Mouse (Mus musculus): Measurements from ENCODE around the gene Ddx58. TPM values are rescaled to one million over a fixed set of nuclear protein-coding genes. Genes with fewer than 3 reads are reported as not detected.

Ddx58 gene
- polyA plus RNA-seq, 1 experiment from 2014 or later: 3.7 TPM

- Histone ChIP-seq H3K27me3 (ENCODE audit: low read depth, poor library complexity, severe bottlenecking) (no peaks in the 10 kb centered on the region), H3K36me3 (peaks cover 13% of the 10 kb centered on the region), H3K27ac (no peak overlapping the region), H3K4me3 (no peak overlapping the region), H3K4me1 (no peaks in the 10 kb centered on the region), H3K9me3 (replicated peaks) (no peaks in the 10 kb centered on the region)
- 88% methylated on average over 2 of the region's 2 CpGs for WGBS
- DNase-seq (ENCODE audit: low spot score): no peak
These were observed 14.1 kb upstream of the Ddx58 start for GRCm38 (mm10) chr4:40253766-40254165.

DNA sequence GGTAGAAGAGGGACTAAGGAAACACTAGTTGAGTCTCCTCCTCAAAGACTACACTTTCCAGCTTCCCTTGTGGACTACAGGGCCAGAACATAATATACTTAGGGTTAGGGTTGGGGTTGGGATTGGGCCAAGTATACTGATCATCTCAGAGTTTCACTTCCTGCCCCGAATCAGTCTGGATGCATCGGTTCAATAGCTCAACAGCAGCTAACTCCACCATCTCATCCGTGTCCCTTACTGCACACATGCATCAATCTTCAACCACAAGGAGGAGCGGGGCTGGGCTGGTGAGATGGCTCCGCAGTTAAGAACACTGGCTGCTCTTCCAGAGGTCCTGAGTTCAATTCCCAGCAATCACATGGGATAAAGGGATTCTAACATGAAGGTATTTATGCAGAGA, 11.4 kb upstream of the Ddx58 start:
- 91% methylated on average over 5 of the region's 5 CpGs for WGBS
- H3K36me3 ChIP-seq: no peaks in the 10 kb centered on the region

DNA sequence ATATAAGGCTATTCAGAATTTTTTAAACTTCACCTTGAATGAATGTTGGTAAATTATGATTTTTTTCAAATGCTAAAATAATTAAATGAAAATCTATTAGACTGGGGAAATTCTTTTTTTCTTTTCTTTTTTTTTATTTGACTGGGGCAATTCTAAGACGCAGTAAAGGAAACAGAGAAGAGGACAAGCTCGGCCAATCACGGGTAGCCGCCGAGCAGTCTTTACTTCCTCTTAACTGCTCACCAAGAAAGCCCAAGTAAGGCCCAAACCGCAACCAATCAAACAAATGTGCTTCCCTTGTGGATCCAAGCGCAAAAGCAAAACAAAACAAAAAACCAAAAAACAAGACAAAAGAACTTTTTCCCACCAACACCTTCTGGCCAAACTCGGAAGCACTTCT, 4.4 kb upstream of the Ddx58 start:
- no peak for DNase-seq (ENCODE audit: low spot score)
- WGBS: 86% methylated on average over 8 of the region's 8 CpGs

More for the DNA sequence above, 11.4 kb upstream of the Ddx58 start:
- no peak overlapping the region for H3K27ac ChIP-seq
- DNase-seq (ENCODE audit: low spot score): no peak
- no peaks in the 10 kb centered on the region for H3K9me3 ChIP-seq (replicated peaks)
- no peak overlapping the region for H3K4me3 ChIP-seq
- no peaks in the 10 kb centered on the region for H3K27me3 ChIP-seq (ENCODE audit: low read depth, poor library complexity, severe bottlenecking)
- no peaks in the 10 kb centered on the region for H3K4me1 ChIP-seq

DNA sequence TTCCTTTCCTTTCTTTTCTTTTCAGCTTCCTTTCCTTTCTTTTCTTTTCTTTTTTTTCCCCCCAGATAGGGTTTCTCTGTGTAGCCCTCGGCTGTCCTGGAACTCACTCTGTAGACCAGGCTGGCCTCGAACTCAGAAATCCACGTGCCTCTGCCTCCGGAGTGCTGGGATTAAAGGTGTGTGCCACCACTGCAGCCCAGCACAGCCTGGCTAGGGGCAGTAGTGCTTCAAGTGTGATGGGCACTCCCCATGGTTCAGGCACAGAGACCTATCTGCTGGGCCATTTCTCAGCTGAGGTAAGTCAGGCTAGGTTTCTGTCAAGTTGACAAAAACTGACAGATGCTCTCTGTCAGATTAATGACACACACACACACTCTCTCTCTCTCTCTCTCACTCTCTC, 3.4 kb upstream of the Ddx58 start:
- Histone ChIP-seq H3K9me3 (replicated peaks) (no peaks in the 10 kb centered on the region), H3K27me3 (ENCODE audit: low read depth, poor library complexity, severe bottlenecking) (no peaks in the 10 kb centered on the region), H3K36me3 (no peaks in the 10 kb centered on the region), H3K4me1 (peaks cover 17% of the 10 kb centered on the region), H3K27ac (no peak overlapping the region), H3K4me3 (no peak overlapping the region)
- 88% methylated on average over 4 of the region's 4 CpGs for WGBS
- no peak for DNase-seq (ENCODE audit: low spot score)

More for the DNA sequence above, 4.4 kb upstream of the Ddx58 start:
- Histone ChIP-seq H3K36me3 (no peaks in the 10 kb centered on the region), H3K27me3 (ENCODE audit: low read depth, poor library complexity, severe bottlenecking) (no peaks in the 10 kb centered on the region), H3K27ac (no peak overlapping the region), H3K4me3 (no peak overlapping the region), H3K9me3 (replicated peaks) (no peaks in the 10 kb centered on the region), H3K4me1 (peaks cover 10% of the 10 kb centered on the region)

- Histone ChIP-seq H3K27ac (no peak overlapping the region), H3K4me1 (peaks cover 17% of the 10 kb centered on the region), H3K36me3 (no peaks in the 10 kb centered on the region), H3K9me3 (replicated peaks) (no peaks in the 10 kb centered on the region), H3K4me3 (no peak overlapping the region), H3K27me3 (ENCODE audit: low read depth, poor library complexity, severe bottlenecking) (no peaks in the 10 kb centered on the region)
- WGBS: 56% methylated on average over 6 of the region's 6 CpGs
- no peak for DNase-seq (ENCODE audit: low spot score)
These were observed 2.3 kb upstream of the Ddx58 start for GRCm38 (mm10) chr4:40241928-40242327.

GRCm38 (mm10) chr4:40240272-40240744, 680 bp upstream of the Ddx58 start:
- H3K27me3 ChIP-seq (ENCODE audit: low read depth, poor library complexity, severe bottlenecking): no peaks in the 10 kb centered on the region
- peaks cover 17% of the 10 kb centered on the region for H3K4me1 ChIP-seq
- H3K27ac ChIP-seq: 0 out of 2 replicates have a peak overlapping the region, but pooled peaks have one; percentile 70
- H3K36me3 ChIP-seq: no peaks in the 10 kb centered on the region
- H3K4me3 ChIP-seq: peak overlapping the region; percentile 63
- 36% methylated on average over 5 of the region's 5 CpGs for WGBS
- H3K9me3 ChIP-seq (replicated peaks): no peaks in the 10 kb centered on the region
- DNase-seq (ENCODE audit: low spot score): no peak

GRCm38 (mm10) chr4:40238483-40239408, 882 bp downstream of the Ddx58 start:
- 5% methylated on average over 17 of the region's 17 CpGs for WGBS
- Histone ChIP-seq H3K27me3 (ENCODE audit: low read depth, poor library complexity, severe bottlenecking) (no peaks in the 10 kb centered on the region), H3K27ac (peak overlapping the region; percentile 70; the same call in 1 of the 2 replicates), H3K4me1 (peaks cover 17% of the 10 kb centered on the region), H3K4me3 (peak overlapping the region; percentile 63), H3K36me3 (no peaks in the 10 kb centered on the region), H3K9me3 (replicated peaks) (no peaks in the 10 kb centered on the region)
- peak; percentile 41 for DNase-seq (ENCODE audit: low spot score)

GRCm38 (mm10) chr4:40236829-40237228, 2.8 kb downstream of the Ddx58 start:
- DNase-seq (ENCODE audit: low spot score): no peak
- H3K9me3 ChIP-seq (replicated peaks): no peaks in the 10 kb centered on the region
- WGBS: 93% methylated on average over 4 of the region's 4 CpGs
- no peaks in the 10 kb centered on the region for H3K36me3 ChIP-seq
- H3K27me3 ChIP-seq (ENCODE audit: low read depth, poor library complexity, severe bottlenecking): no peaks in the 10 kb centered on the region
- H3K27ac ChIP-seq: no peak overlapping the region
- H3K4me1 ChIP-seq: peaks cover 17% of the 10 kb centered on the region
- no peak overlapping the region for H3K4me3 ChIP-seq

DNA sequence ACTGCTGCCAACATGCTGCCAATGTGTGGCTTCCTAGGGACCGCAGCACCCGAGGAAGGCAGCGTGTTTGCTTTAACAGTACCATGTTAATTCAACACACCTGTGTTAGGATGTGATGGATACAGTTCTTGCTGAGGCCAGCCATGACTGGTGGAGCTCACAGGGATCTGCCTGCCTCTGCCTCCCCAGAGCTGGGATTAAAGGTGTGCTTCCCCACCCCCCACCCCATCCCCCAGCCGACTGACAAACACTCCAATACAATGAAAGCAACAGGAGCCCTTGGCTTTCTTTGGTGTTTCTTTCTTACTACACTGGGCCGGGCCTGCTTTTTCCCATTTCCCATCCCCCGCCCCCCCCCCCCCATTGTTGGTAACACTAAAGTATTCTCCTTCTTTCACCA, 5.4 kb downstream of the Ddx58 start:
- Histone ChIP-seq H3K36me3 (no peaks in the 10 kb centered on the region), H3K4me1 (peaks cover 10% of the 10 kb centered on the region), H3K4me3 (no peak overlapping the region), H3K27me3 (ENCODE audit: low read depth, poor library complexity, severe bottlenecking) (no peaks in the 10 kb centered on the region), H3K9me3 (replicated peaks) (no peaks in the 10 kb centered on the region), H3K27ac (no peak overlapping the region)
- 88% methylated on average over 6 of the region's 6 CpGs for WGBS
- no peak for DNase-seq (ENCODE audit: low spot score)

DNA sequence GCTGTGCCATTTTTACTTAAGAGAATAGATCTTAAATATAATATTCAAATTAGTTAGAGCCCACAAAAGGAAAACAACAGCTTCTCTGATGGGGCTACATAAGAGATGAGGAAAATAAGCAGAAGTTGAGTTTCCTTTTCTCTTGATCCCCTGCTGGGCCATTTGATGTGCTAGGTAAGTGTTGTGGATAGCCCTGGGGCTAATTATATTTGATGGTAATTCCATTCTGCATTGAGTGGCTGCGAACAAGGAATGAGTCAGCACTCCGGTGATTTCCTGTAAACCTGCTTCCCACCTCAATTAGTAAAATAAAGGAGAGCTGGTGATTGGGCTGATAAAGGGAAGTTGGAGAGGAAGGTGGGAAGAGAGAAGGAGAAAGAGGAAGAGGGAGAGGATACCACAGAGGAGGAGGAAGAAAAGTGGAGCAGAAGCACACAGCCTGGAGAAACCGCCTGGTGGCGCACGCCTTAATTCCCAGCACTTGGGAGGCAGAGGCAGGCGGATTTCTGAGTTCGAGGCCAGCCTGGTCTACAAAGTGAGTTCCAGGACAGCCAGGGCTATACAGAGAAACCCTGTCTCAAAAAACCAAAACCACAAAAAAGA, 6.5 kb downstream of the Ddx58 start:
- no peak for DNase-seq (ENCODE audit: low spot score)
- Histone ChIP-seq H3K27ac (no peak overlapping the region), H3K4me3 (no peak overlapping the region), H3K27me3 (ENCODE audit: low read depth, poor library complexity, severe bottlenecking) (no peaks in the 10 kb centered on the region), H3K36me3 (no peaks in the 10 kb centered on the region), H3K4me1 (no peaks in the 10 kb centered on the region), H3K9me3 (replicated peaks) (no peaks in the 10 kb centered on the region)
- WGBS: 90% methylated on average over 7 of the region's 7 CpGs

GRCm38 (mm10) chr4:40229723-40230122, 9.9 kb downstream of the Ddx58 start:
- H3K36me3 ChIP-seq: no peaks in the 10 kb centered on the region
- WGBS: 89% methylated on average over 6 of the region's 6 CpGs
- H3K27ac ChIP-seq: no peak overlapping the region
- no peak for DNase-seq (ENCODE audit: low spot score)
- no peaks in the 10 kb centered on the region for H3K4me1 ChIP-seq
- H3K27me3 ChIP-seq (ENCODE audit: low read depth, poor library complexity, severe bottlenecking): no peaks in the 10 kb centered on the region
- H3K9me3 ChIP-seq (replicated peaks): no peaks in the 10 kb centered on the region
- no peak overlapping the region for H3K4me3 ChIP-seq

GRCm38 (mm10) chr4:40227886-40228285, 11.7 kb downstream of the Ddx58 start:
- Histone ChIP-seq H3K27me3 (ENCODE audit: low read depth, poor library complexity, severe bottlenecking) (peaks cover 2% of the 10 kb centered on the region; the same call in 1 of the 2 replicates), H3K4me3 (no peak overlapping the region), H3K4me1 (no peaks in the 10 kb centered on the region), H3K36me3 (no peaks in the 10 kb centered on the region), H3K9me3 (replicated peaks) (no peaks in the 10 kb centered on the region), H3K27ac (no peak overlapping the region)
- WGBS: 89% methylated on average over 7 of the region's 7 CpGs
- DNase-seq (ENCODE audit: low spot score): no peak

GRCm38 (mm10) chr4:40227131-40227530, 12.5 kb downstream of the Ddx58 start:
- no peak for DNase-seq (ENCODE audit: low spot score)
- no peaks in the 10 kb centered on the region for H3K36me3 ChIP-seq
- peaks cover 7% of the 10 kb centered on the region; the same call in 1 of the 2 replicates for H3K27me3 ChIP-seq (ENCODE audit: low read depth, poor library complexity, severe bottlenecking)
- H3K9me3 ChIP-seq (replicated peaks): no peaks in the 10 kb centered on the region
- 85% methylated on average over 11 of the region's 11 CpGs for WGBS
- H3K4me1 ChIP-seq: no peaks in the 10 kb centered on the region
- H3K27ac ChIP-seq: no peak overlapping the region
- no peak overlapping the region for H3K4me3 ChIP-seq
